Mouse (Mus musculus) monocyte, adult 5-6 weeks (primary cell): Measurements from ENCODE around the gene Cd300lb. TPM values are rescaled to one million over a fixed set of nuclear protein-coding genes. Genes with fewer than 3 reads are reported as not detected.
"Not testable (repeated sequence)": the region's sequence is repeated elsewhere in the genome, so short reads cannot be mapped to it uniquely, and the experiment has no call there.

ENCODE experiments used
- ATAC-seq: fragments of 153-309, 156-312 bp; replicated peaks from 2 replicates; pipeline ENCODE4 v1.8.0; 2017; ENCODE audit warnings: mild to moderate bottlenecking; ENCODE audit not compliant: low TSS enrichment, insufficient number of reproducible peaks, severe bottlenecking, poor library complexity, low FRiP score
- total RNA-seq: library from RNA; stranded (forward); fragments of 200-1000, 200-491, 200-594 nt; gene quantifications from 3 replicates; pipeline ENCODE4 v1.2.3, GENCODE M21; 2017

Gene Cd300lb
- 53.2 to 124 TPM (median 94.6 TPM) in 3 replicates for total RNA-seq

- ATAC-seq: peak; percentile 42
Measured at GRCm38 (mm10) chr11:114934144-114934543, at the start of gene Cd300lb. Cd300lb (minus strand) TSS chr11:114934386.

GRCm38 (mm10) chr11:114981866-114982265 lies 47.7 kb upstream of the Cd300lb start:
- ATAC-seq: peak; percentile 93

- ATAC-seq: no peak
Measured at GRCm38 (mm10) chr11:114972726-114973125, 38.5 kb upstream of the Cd300lb start.

- ATAC-seq: peak; percentile 94
Measured at GRCm38 (mm10) chr11:114968752-114969207, 34.6 kb upstream of the Cd300lb start, which contains the start of gene Cd300c. Cd300c (minus strand) TSS chr11:114969157.

GRCm38 (mm10) chr11:114965182-114965828 lies 31.1 kb upstream of the Cd300lb start:
- ATAC-seq: peak; percentile 80

- ATAC-seq: peak; percentile 62
Measured at GRCm38 (mm10) chr11:114960369-114960768, 26.2 kb upstream of the Cd300lb start.

GRCm38 (mm10) chr11:114933591-114933990 lies 595 bp downstream of the Cd300lb start:
- ATAC-seq: peak; percentile 73

- peak; percentile 79 for ATAC-seq
Measured at GRCm38 (mm10) chr11:114931041-114931440, 3.1 kb downstream of the Cd300lb start.

GRCm38 (mm10) chr11:114929581-114929980 lies 4.6 kb downstream of the Cd300lb start:
- no peak for ATAC-seq

GRCm38 (mm10) chr11:114923961-114924360 lies 10.2 kb downstream of the Cd300lb start:
- peak; percentile 45; the same call in 1 of the 2 replicates for ATAC-seq

GRCm38 (mm10) chr11:114922439-114922838 lies 11.7 kb downstream of the Cd300lb start:
- no peak for ATAC-seq

GRCm38 (mm10) chr11:114917120-114917519 lies 17.1 kb downstream of the Cd300lb start:
- peak; percentile 49 for ATAC-seq

- peak; percentile 4; the same call in 1 of the 2 replicates for ATAC-seq
Measured at GRCm38 (mm10) chr11:114914978-114915377, 19.2 kb downstream of the Cd300lb start.

- ATAC-seq: peak; percentile 70
Measured at GRCm38 (mm10) chr11:114912847-114913246, 21.3 kb downstream of the Cd300lb start.

- ATAC-seq: not testable (repeated sequence)
Measured at GRCm38 (mm10) chr11:114909538-114909937, 24.6 kb downstream of the Cd300lb start.

- peak; percentile 52 for ATAC-seq
Measured at GRCm38 (mm10) chr11:114908086-114908485, 26.1 kb downstream of the Cd300lb start.

- ATAC-seq: peak; percentile 68
Measured at GRCm38 (mm10) chr11:114907567-114907966, 26.6 kb downstream of the Cd300lb start.

- peak; percentile 44; the same call in 1 of the 2 replicates for ATAC-seq
Measured at GRCm38 (mm10) chr11:114903224-114903623, 31.0 kb downstream of the Cd300lb start.

GRCm38 (mm10) chr11:114898026-114898425 lies 36.2 kb downstream of the Cd300lb start:
- ATAC-seq: peak; percentile 64

GRCm38 (mm10) chr11:114896085-114896484 lies 38.1 kb downstream of the Cd300lb start:
- ATAC-seq: no peak
